Mouse (Mus musculus) heart, embryonic 12.5 days (tissue): ENCODE measurements around the gene Cyth3. TPM values are rescaled to one million over a fixed set of nuclear protein-coding genes. Genes with fewer than 3 reads are reported as not detected.
A peak's percentile ranks its signal among the peaks of the same experiment; 100 is the strongest.

Experiments
- ATAC-seq: fragments of 200-750 bp; cut with Nextera tagmentation; 2 replicates; pipeline ENCODE4 v1.8.0; 2017; ENCODE audit warnings: moderate TSS enrichment, moderate library complexity; ENCODE audit not compliant: insufficient number of reproducible peaks, low FRiP score
- H3K27ac ChIP-seq: fragments of 300-500 bp; sonication (generic); 2 replicates; pipeline ENCODE4 v1.5.1; 2016; ENCODE audit warnings: mild to moderate bottlenecking, moderate library complexity; ENCODE audit not compliant: poor library complexity, severe bottlenecking
- H3K27me3 ChIP-seq: fragments of 300-500 bp; sonication (generic); replicated peaks from 2 replicates; pipeline ENCODE4 v1.6.1; 2016; ENCODE audit warnings: mild to moderate bottlenecking, moderate library complexity
- H3K36me3 ChIP-seq: fragments of 300-500 bp; sonication (generic); 2 replicates; pipeline ENCODE4 v1.6.1; 2016; ENCODE audit warnings: mild to moderate bottlenecking, moderate library complexity
- H3K4me1 ChIP-seq: fragments of 300-500 bp; sonication (generic); replicated peaks from 2 replicates; pipeline ENCODE4 v1.6.1; 2016; ENCODE audit warnings: mild to moderate bottlenecking
- H3K4me2 ChIP-seq: fragments of 300-500 bp; sonication (generic); 2 replicates; pipeline ENCODE4 v1.6.1; 2016; ENCODE audit warnings: mild to moderate bottlenecking, moderate library complexity
- H3K4me3 ChIP-seq: fragments of 300-500 bp; sonication (generic); 2 replicates; pipeline ENCODE4 v1.5.1; 2016; ENCODE audit warnings: mild to moderate bottlenecking
- H3K9ac ChIP-seq: fragments of 300-500 bp; sonication (generic); 2 replicates; pipeline ENCODE4 v1.6.1; 2016; ENCODE audit warnings: mild to moderate bottlenecking, moderate library complexity
- H3K9me3 ChIP-seq: fragments of 300-500 bp; sonication (generic); replicated peaks from 2 replicates; pipeline ENCODE4 v1.6.1; 2016; ENCODE audit warnings: mild to moderate bottlenecking, moderate library complexity
- WGBS: fragments of 180-500 bp; shearing (Covaris S2); methylation state at CpG from one replicate; pipeline ENCODE4 v1.1.7; 2016; 5-methylcytosine and 5-hydroxymethylcytosine counted together
- polyA plus RNA-seq: library from polyadenylated mRNA; unstranded; fragments of >200 nt; fragmentation: Nextera tagmentation; extraction: Ambion mirVana; gene quantifications from 2 replicates; pipeline ENCODE4 v1.2.1, GENCODE M21; 2016

Gene Cyth3
- polyA plus RNA-seq, 1 experiment from 2014 or later, result 41.9 TPM

- WGBS, result 84% methylated on average over 4 of the region's 4 CpGs
Measured at GRCm38 (mm10) chr5:143616116-143616515, 6.1 kb upstream of the Cyth3 start.

GRCm38 (mm10) chr5:143616657-143617329 is 5.5 kb upstream of the Cyth3 start:
- Histone ChIP-seq H3K27me3 (no peaks in the 10 kb centered on the region), H3K4me2 (no peak overlapping the region), H3K9me3 (no peaks in the 10 kb centered on the region), H3K4me1 (peaks cover 28% of the 10 kb centered on the region), H3K27ac (no peak overlapping the region), H3K9ac (no peak overlapping the region), H3K4me3 (no peak overlapping the region), H3K36me3 (no peaks in the 10 kb centered on the region)
- ATAC-seq, result no peak
- WGBS, result 91% methylated on average over 3 of the region's 3 CpGs

More at GRCm38 (mm10) chr5:143616116-143616515, 6.1 kb upstream of the Cyth3 start:
- Histone ChIP-seq H3K4me3 (no peak overlapping the region), H3K27me3 (no peaks in the 10 kb centered on the region), H3K4me1 (peaks cover 23% of the 10 kb centered on the region), H3K9ac (no peak overlapping the region), H3K4me2 (no peak overlapping the region), H3K9me3 (no peaks in the 10 kb centered on the region), H3K36me3 (no peaks in the 10 kb centered on the region), H3K27ac (no peak overlapping the region)
- ATAC-seq, result no peak

- 20% methylated on average over 10 of the region's 10 CpGs for WGBS
- H3K9ac ChIP-seq, result no peak overlapping the region
- no peaks in the 10 kb centered on the region for H3K27me3 ChIP-seq
- 0 out of 2 replicates have a peak, but pooled peaks have one; percentile 19 for ATAC-seq
- H3K4me2 ChIP-seq, result peak overlapping the region; percentile 16
- peak overlapping the region; percentile 80 for H3K27ac ChIP-seq
- H3K9me3 ChIP-seq, result no peaks in the 10 kb centered on the region
- H3K4me1 ChIP-seq, result peaks cover 31% of the 10 kb centered on the region
- no peaks in the 10 kb centered on the region for H3K36me3 ChIP-seq
- H3K4me3 ChIP-seq, result no peak overlapping the region
Measured at GRCm38 (mm10) chr5:143617487-143618209, 4.6 kb upstream of the Cyth3 start.

DNA sequence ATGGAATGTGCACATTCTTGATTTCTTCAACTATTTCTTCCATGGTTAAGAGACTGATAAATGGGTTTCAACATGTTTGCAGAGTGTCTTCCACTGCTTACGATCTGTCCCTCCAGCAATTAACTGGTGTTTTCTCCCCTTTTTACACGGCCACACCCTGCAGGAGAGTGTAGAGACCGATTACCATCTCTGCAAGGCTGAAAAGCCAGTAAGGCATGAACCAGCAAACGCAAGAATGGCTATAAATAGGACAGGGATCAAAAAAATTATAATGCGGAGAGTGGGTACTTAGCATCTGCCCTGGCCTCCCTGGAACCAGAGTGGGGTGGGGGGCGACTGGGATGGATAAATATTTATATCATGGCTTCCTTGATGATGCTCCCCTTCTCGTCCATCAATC is 3.7 kb upstream of the Cyth3 start:
- Histone ChIP-seq H3K36me3 (no peaks in the 10 kb centered on the region), H3K27ac (peak overlapping the region; percentile 80; the same call in 1 of the 2 replicates), H3K9me3 (no peaks in the 10 kb centered on the region), H3K4me2 (no peak overlapping the region), H3K27me3 (no peaks in the 10 kb centered on the region), H3K4me1 (peaks cover 38% of the 10 kb centered on the region), H3K4me3 (no peak overlapping the region), H3K9ac (no peak overlapping the region)
- 50% methylated on average over 7 of the region's 7 CpGs for WGBS
- no peak for ATAC-seq

GRCm38 (mm10) chr5:143620196-143620595 is 2.1 kb upstream of the Cyth3 start:
- Histone ChIP-seq H3K4me1 (peaks cover 44% of the 10 kb centered on the region), H3K27me3 (no peaks in the 10 kb centered on the region), H3K9me3 (no peaks in the 10 kb centered on the region), H3K27ac (no peak overlapping the region), H3K36me3 (no peaks in the 10 kb centered on the region), H3K9ac (no peak overlapping the region), H3K4me3 (no peak overlapping the region), H3K4me2 (no peak overlapping the region)
- ATAC-seq, result no peak
- 22% methylated on average over 1 of the region's 1 CpGs for WGBS

- peaks cover 51% of the 10 kb centered on the region for H3K4me1 ChIP-seq
- 52% methylated on average over 13 of the region's 13 CpGs for WGBS
- H3K9ac ChIP-seq, result no peak overlapping the region
- no peak for ATAC-seq
- no peak overlapping the region for H3K4me3 ChIP-seq
- no peaks in the 10 kb centered on the region for H3K9me3 ChIP-seq
- no peak overlapping the region for H3K27ac ChIP-seq
- no peaks in the 10 kb centered on the region for H3K36me3 ChIP-seq
- no peaks in the 10 kb centered on the region for H3K27me3 ChIP-seq
- H3K4me2 ChIP-seq, result no peak overlapping the region
Measured at GRCm38 (mm10) chr5:143620941-143621340, 1.3 kb upstream of the Cyth3 start.

DNA sequence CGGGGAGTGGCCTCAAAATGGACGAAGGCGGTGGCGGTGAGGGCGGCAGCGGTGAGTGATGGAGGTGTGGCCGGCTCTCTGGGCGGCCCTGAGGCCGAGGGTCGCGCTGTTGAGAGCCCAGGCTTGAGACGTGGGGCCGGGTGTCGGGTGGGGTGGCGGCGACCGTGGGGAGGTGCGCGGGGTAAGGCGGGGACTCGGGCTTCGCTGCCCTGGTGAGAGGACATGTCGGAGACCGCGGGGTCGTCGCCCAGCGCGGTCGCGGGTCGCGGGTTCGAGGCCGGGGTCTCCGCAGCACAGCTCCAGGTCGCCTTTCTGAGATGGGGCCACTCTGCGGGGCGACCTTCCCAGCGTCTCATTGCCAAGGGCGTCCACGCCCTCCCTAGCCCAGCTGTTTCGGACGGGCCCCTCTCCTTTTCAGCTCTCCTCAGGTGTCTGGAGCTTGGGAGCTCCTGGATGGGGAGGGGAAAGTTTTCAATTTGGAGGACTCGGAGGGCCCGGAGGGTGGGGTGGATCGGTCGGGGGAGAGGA is 440 bp downstream of the Cyth3 start:
- WGBS, result under 1% methylated on average over 47 of the region's 48 CpGs
- Histone ChIP-seq H3K27ac (peak overlapping the region; percentile 79), H3K27me3 (no peaks in the 10 kb centered on the region), H3K9me3 (no peaks in the 10 kb centered on the region), H3K4me1 (peaks cover 53% of the 10 kb centered on the region), H3K4me2 (peak overlapping the region; percentile 92), H3K4me3 (peak overlapping the region; percentile 94), H3K36me3 (no peaks in the 10 kb centered on the region), H3K9ac (peak overlapping the region; percentile 92)
- peak; percentile 76 for ATAC-seq

- Histone ChIP-seq H3K9me3 (no peaks in the 10 kb centered on the region), H3K27ac (no peak overlapping the region), H3K4me3 (peak overlapping the region; percentile 94), H3K4me2 (peak overlapping the region; percentile 92), H3K36me3 (no peaks in the 10 kb centered on the region), H3K27me3 (no peaks in the 10 kb centered on the region), H3K9ac (peak overlapping the region; percentile 92), H3K4me1 (peaks cover 44% of the 10 kb centered on the region)
- 56% methylated on average over 19 of the region's 19 CpGs for WGBS
- ATAC-seq, result no peak
Measured at GRCm38 (mm10) chr5:143623356-143624295, 1.4 kb downstream of the Cyth3 start.

DNA sequence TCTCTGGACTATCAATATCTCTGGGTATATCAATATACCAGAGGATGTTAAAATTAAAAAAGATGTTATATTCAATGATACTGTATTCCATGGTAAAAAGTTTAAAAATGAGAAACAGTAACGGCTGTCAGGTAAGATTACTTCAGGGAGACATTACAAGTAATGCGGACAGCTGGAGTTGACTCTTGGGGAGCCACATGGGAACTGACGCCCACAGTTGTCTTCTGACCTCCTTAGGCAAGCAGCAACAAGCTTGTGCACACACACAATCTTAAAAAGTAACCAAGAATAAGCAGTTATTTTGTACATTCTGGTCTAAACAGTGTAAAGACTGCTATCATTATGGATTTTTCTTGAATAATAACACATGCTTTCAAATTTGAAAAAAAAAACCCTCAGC is 2.2 kb downstream of the Cyth3 start:
- Histone ChIP-seq H3K4me3 (no peak overlapping the region), H3K27ac (no peak overlapping the region), H3K9ac (no peak overlapping the region), H3K4me1 (peaks cover 37% of the 10 kb centered on the region), H3K9me3 (no peaks in the 10 kb centered on the region), H3K4me2 (no peak overlapping the region), H3K27me3 (no peaks in the 10 kb centered on the region), H3K36me3 (no peaks in the 10 kb centered on the region)
- no peak for ATAC-seq
- 84% methylated on average over 3 of the region's 3 CpGs for WGBS

DNA sequence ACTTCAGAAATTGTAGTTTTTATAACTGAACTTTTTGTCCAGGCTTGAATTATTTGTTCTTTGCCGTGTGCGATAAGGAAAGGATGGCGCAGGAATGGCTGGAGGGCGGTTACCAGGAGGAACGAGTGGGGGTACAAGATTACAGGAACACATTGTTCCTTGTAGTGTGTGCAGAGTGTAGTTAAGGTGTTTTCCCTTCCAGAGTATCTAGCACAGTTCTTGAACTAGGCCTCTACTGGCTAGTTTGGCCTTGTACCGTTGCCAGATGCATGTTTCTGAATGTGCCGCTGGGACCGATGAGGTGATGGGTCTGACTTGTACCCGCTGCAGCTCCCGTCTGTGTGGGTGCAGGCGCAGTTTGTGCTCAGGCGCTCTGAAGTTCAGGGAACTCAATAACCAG is 3.2 kb downstream of the Cyth3 start:
- ATAC-seq, result no peak
- peak overlapping the region; percentile 45; the same call in 1 of the 2 replicates for H3K27ac ChIP-seq
- H3K27me3 ChIP-seq, result no peaks in the 10 kb centered on the region
- peaks cover 5% of the 10 kb centered on the region; the same call in 1 of the 2 replicates for H3K9me3 ChIP-seq
- H3K36me3 ChIP-seq, result no peaks in the 10 kb centered on the region
- H3K4me1 ChIP-seq, result peaks cover 37% of the 10 kb centered on the region
- 58% methylated on average over 12 of the region's 12 CpGs for WGBS
- peak overlapping the region; percentile 45 for H3K4me2 ChIP-seq
- no peak overlapping the region for H3K9ac ChIP-seq
- no peak overlapping the region for H3K4me3 ChIP-seq
